Mouse (Mus musculus) bone marrow macrophage, adult 2 months (primary cell): Measurements from ENCODE around the gene Cd47. TPM values are rescaled to one million over a fixed set of nuclear protein-coding genes. Genes with fewer than 3 reads are reported as not detected.
A peak's percentile ranks its signal among the peaks of the same experiment; 100 is the strongest.

Source experiments
- H3K27ac ChIP-seq: 2 replicates; pipeline ENCODE4 v1.5.1; 2012; ENCODE audit warnings: low read depth, low read length; ENCODE audit not compliant: insufficient read depth
- H3K4me1 ChIP-seq: 2 replicates; pipeline ENCODE4 v1.6.1; 2012; ENCODE audit warnings: low read length; ENCODE audit not compliant: control insufficient read depth, insufficient read depth
- H3K4me3 ChIP-seq: 2 replicates; pipeline ENCODE4 v1.5.1; 2012; ENCODE audit warnings: mild to moderate bottlenecking, low read length, moderate library complexity; ENCODE audit not compliant: insufficient read depth
- CTCF ChIP-seq: IDR thresholded peaks from 2 replicates; pipeline ENCODE4 v1.5.1; 2012; ENCODE audit warnings: low read depth, mild to moderate bottlenecking, low read length, moderate library complexity
- POLR2A ChIP-seq: IDR thresholded peaks from 2 replicates; pipeline ENCODE4 v1.6.1; 2012; ENCODE audit warnings: mild to moderate bottlenecking, low read depth, low read length, borderline replicate concordance
- polyA plus RNA-seq: library from polyadenylated mRNA; stranded (reverse); fragments of >200 nt; gene quantifications from 2 replicates; pipeline ENCODE4 v1.2.4, GENCODE M21; 2012; ENCODE audit not compliant: missing spikeins, insufficient read depth, insufficient read length

The Cd47 gene
- polyA plus RNA-seq, 1 experiment: 310 TPM

GRCm38 (mm10) chr16:49803932-49804461 is 3.7 kb downstream of the Cd47 start:
- H3K27ac ChIP-seq: no peak overlapping the region
- TF ChIP-seq CTCF: no peak
- no peak for TF ChIP-seq POLR2A
- no peak overlapping the region for H3K4me3 ChIP-seq
- peaks cover 26% of the 10 kb centered on the region for H3K4me1 ChIP-seq

DNA sequence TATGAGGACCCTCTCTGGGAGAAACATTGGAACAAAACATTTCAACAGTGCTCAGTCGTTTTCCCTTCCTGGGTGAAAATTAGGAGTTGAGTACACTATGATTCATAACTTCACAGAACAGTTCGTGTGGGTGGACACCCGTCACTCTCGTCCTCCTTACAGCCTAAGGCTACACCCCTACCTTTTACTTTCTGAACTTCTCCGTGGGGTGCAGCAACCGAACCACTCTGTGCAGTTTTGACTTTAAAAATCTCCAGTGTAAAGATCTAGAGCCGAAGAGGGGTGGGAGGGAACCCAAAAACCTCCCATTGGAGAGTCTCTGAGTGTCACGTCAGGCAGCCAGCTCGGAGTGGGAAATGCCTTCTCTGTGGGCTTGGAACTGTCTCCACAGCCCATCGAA is 6.6 kb downstream of the Cd47 start:
- Histone ChIP-seq H3K4me3 (no peak overlapping the region), H3K4me1 (peaks cover 11% of the 10 kb centered on the region), H3K27ac (no peak overlapping the region)
- TF ChIP-seq CTCF (no peak), POLR2A (no peak)

GRCm38 (mm10) chr16:49807419-49807841 is 7.1 kb downstream of the Cd47 start:
- TF ChIP-seq CTCF: no peak
- no peak for TF ChIP-seq POLR2A
- peaks cover 9% of the 10 kb centered on the region for H3K4me1 ChIP-seq
- no peak overlapping the region for H3K4me3 ChIP-seq
- no peak overlapping the region for H3K27ac ChIP-seq

DNA sequence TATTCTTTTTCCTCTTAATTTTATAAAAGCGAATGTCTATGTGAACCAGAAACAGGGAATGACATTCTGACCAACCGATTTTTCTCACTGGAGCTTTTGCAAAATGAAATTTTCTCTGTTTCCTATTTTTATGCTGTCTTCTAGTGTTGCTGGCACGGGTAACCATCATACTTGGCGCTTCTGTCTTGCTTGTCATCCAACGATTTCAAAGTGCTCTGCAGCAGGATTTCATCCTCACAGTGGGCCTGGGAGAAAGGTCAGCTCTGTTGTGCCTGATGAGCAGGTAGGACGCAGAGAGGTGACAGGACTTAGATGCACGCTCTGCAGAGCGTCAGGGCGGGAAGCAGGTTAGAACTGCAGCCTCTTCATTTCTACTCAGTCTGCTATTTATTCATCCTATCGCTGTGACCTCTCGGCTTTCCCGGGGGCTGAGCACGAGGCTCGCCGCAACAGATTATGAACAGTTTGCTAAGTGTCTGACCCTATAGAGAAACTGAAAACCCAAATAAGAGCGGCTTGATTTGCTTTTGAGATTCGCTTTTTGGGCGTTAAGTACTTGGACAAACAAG is 7.6 kb downstream of the Cd47 start:
- H3K4me1 ChIP-seq: peaks cover 9% of the 10 kb centered on the region
- TF ChIP-seq POLR2A (no peak), CTCF (no peak; the same call in 1 of the 2 replicates)
- H3K27ac ChIP-seq: no peak overlapping the region
- H3K4me3 ChIP-seq: no peak overlapping the region

GRCm38 (mm10) chr16:49811897-49812296 is 11.6 kb downstream of the Cd47 start:
- Histone ChIP-seq H3K4me1 (peaks cover 8% of the 10 kb centered on the region), H3K4me3 (no peak overlapping the region), H3K27ac (no peak overlapping the region)
- no peak for TF ChIP-seq POLR2A
- no peak for TF ChIP-seq CTCF

- H3K4me3 ChIP-seq: no peak overlapping the region
- peaks cover 4% of the 10 kb centered on the region; the same call in 1 of the 2 replicates for H3K4me1 ChIP-seq
- TF ChIP-seq POLR2A: no peak
- TF ChIP-seq CTCF: no peak
- H3K27ac ChIP-seq: no peak overlapping the region
Observed at GRCm38 (mm10) chr16:49812821-49813616, 12.7 kb downstream of the Cd47 start.

- H3K4me1 ChIP-seq: peaks cover 8% of the 10 kb centered on the region; the same call in 1 of the 2 replicates
- no peak overlapping the region for H3K27ac ChIP-seq
- H3K4me3 ChIP-seq: no peak overlapping the region
- TF ChIP-seq CTCF: no peak
- no peak for TF ChIP-seq POLR2A
Observed at GRCm38 (mm10) chr16:49814419-49814818, 14.1 kb downstream of the Cd47 start.

DNA sequence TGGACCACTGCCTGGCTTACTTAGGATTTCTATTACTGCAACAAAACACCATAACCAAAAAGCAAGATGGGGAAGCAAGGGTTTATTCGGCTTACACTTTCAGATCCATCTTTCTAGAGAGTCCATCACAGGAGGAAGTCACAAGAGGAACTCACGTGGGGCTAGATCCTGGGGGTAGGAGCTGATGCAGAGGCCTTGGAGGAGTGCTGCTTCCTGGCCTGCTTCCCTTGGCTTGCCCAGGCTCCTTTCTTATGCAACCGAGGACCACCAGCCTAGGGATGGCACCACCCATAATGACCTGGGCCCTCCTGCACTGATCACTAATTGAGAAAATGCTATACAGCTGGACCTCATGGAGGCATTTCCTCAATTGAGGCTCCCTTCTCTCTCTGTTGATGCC is 16.6 kb downstream of the Cd47 start:
- H3K27ac ChIP-seq: no peak overlapping the region
- peaks cover 9% of the 10 kb centered on the region; the same call in 1 of the 2 replicates for H3K4me1 ChIP-seq
- TF ChIP-seq POLR2A (no peak), CTCF (no peak)
- H3K4me3 ChIP-seq: no peak overlapping the region

GRCm38 (mm10) chr16:49818146-49818545 is 17.8 kb downstream of the Cd47 start:
- Histone ChIP-seq H3K4me3 (no peak overlapping the region), H3K27ac (no peak overlapping the region)
- TF ChIP-seq POLR2A (no peak), CTCF (no peak)

DNA sequence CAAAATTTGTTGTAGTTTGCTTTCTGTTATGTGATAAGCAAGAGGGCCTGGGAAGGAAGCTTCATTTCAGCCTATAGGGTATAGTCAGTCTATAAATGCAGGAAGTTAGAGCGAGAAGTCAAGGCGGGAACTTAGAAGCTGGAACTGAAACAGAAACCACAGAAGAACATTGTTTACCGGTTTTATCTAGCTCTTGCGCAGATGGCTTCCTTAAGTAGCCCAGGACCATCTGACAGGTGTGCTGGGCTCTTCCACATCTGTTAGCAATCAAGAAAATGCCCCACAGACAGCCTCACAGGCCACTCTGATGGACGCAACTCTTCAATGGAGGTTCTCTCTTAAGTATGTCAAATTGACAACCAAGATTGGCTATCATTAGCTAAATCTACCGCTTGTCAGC is 18.3 kb downstream of the Cd47 start:
- TF ChIP-seq POLR2A (no peak), CTCF (no peak)
- Histone ChIP-seq H3K4me3 (peak overlapping the region; percentile 39), H3K4me1 (peaks cover 9% of the 10 kb centered on the region; the same call in 1 of the 2 replicates), H3K27ac (no peak overlapping the region)

More at GRCm38 (mm10) chr16:49818146-49818545, 17.8 kb downstream of the Cd47 start:
- peaks cover 9% of the 10 kb centered on the region; the same call in 1 of the 2 replicates for H3K4me1 ChIP-seq
